Mouse (Mus musculus) spleen, embryonic (tissue): ENCODE measurements at regions not wholly inside any gene's neighbourhood (a gene's known extent, or its start where the extent isn't known, plus 50 kb on each side); places are given as distances from the start of the nearest gene placed in this dataset.
"Not testable (repeated sequence)": the region's sequence is repeated elsewhere in the genome, so short reads cannot be mapped to it uniquely, and the experiment has no call there.

ENCODE experiments used
- CTCF ChIA-PET: fragments of 350-600 bp; sonication (Branson Sonifier 250); formaldehyde crosslinking; loops from one replicate; lab custom pipeline; 2022; lab: Charles Lee

DNA sequence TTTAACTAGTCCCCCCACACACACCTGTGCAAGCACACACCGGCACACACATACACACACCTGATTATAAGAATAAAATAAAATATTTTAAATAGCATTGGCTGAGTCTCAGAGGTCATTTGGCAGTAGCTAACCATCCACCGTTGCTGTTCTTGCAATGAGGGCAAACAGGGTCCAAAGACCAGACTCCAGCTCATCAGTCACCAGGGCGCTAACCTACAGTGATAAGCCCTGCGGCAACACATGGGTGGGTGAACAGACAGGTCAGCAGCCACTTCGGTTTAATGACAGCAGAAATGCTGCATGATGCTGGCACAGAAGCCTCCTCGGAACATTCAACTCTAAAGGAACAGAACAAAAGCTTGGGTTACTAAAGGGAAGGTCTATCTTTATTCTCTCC, 54.9 kb downstream of the Tas2r134 start:
- CTCF ChIA-PET, result no interaction called here

DNA sequence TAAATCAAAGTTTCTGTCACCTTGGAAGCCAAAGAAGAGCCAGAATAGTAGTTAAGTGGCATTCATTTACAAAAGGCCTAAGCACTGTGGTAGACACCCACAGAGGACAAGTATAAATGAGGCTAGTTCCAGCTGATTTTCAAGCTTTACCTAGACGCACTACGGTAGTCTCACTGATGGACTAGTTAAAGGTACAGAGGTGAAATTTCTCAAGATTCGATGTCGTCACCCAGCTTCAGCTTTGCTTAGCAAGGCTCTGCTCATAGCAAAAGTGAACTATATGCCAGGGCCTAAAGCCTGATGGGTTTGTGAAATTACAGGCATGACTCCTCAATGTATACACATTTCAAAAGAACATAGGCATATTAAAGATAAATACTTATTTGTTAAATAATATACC, 55.4 kb downstream of the Tas2r134 start:
- CTCF ChIA-PET, result no interaction called here

DNA sequence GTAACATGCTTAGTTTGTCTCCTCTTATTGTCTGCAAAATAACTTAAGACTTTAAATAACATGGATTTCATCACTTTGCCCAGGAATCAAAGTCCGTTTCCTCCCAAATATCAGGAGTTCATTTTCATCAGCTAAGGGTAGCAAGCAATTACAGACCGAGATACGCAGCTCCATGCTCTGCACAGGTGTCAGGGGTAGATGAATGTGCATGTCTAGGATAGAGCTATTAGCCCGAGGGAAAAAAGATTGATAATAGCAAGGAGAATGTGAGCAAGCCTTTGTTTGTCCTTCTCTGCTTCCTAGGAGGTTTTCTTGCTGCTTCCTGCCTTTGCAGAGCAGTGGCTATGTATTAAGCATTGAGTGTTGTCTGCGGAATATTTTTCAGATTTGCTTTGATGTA, 77.8 kb downstream of the Tas2r134 start:
- CTCF ChIA-PET, result no interaction called here

DNA sequence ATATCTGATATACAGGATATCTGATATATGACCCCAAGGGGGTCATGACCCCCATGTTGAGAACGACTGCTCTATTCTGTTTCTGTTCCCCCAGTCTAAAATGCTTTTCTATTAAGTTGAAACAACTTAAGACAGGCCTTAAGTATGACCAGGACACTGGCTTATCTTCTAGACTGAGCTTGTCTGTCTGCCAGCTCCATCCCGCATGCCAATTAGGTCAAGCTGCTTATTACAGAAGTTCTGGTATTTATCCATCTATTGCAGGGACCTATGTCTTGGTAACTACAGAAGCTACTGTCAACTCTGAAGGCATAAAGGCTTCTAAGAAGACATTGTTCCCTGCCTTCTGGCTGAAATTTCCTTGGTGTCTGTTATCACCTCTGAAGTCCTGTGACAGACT, 81.4 kb downstream of the Tas2r134 start:
- CTCF ChIA-PET, result no interaction called here

DNA sequence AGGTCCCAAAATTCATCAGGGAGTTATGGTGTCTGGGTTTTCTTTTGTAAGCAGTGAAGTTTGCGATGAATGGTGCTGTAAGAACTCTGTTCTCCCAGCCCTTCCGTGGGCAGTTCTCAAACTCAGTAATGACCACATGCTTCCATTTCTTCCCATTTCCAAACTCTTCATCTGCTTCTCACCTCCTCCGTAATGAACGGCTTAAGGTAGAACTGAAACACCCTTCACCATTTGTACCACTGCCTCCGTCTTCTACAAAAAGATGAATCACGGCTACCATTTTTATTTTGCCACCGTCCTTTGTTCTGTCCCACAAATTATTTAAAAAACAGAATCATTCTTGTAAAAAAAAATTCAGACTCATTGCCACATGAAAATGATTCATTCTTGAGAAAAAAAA, 85.3 kb downstream of the Tas2r134 start:
- CTCF ChIA-PET, result no interaction called here

DNA sequence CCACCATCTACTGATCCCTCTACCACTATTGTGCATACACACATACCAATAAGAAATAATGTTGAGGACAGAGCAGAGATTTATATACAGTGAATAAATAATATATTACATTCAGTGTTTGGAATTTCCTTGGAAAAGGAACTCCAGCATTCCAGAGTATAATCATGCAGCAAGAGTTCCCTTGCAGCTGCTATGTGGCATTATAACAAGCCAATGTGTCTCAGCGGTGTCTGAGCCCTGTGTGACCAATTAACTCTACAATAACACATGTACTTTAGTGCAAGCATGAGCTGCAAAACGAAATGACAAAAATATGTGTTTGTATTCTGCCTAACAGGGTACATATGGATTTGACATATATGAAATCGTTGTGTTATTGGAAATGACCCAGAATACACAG, 103.5 kb downstream of the Tas2r134 start:
- CTCF ChIA-PET, result no interaction called here

DNA sequence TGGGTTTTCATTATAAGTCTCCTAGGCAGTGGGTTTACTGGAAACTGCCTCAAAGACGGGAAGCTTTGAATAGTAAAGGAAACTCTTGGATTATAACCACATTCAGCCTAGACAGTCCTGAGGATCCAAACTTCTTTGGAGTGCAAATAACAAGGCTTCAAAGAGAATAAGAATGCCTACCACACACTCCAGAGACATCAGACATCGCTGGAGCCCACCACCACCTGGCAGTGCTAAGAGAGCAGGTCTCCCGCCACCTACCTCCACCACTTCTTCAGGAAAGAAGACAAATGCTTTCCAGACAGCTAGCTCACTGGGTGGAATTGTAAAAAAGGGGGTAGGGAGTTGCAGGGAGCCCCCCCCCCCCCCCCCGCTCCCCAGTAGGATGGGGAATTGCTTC, 104.4 kb downstream of the Tas2r134 start:
- CTCF ChIA-PET, result no interaction called here

DNA sequence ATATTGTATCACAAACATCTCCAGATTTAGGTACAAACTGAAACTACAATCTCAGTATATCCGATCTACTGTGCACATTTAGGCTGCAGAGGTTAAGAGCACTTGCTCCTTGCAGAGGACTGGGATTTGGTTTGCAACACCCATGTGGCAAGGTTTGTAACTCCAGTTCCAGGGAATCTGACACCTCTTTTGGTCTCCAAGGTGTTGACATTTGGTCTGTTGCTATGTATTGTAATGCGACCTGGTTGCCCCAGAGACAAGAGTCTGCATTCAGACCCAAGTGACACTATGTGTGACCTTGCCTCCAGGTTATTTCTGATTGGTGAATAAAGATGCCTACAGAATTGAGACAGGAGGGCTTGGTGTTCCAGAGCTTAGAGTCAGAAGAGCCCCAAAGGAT, 105.0 kb downstream of the Tas2r134 start:
- CTCF ChIA-PET, result no interaction called here

DNA sequence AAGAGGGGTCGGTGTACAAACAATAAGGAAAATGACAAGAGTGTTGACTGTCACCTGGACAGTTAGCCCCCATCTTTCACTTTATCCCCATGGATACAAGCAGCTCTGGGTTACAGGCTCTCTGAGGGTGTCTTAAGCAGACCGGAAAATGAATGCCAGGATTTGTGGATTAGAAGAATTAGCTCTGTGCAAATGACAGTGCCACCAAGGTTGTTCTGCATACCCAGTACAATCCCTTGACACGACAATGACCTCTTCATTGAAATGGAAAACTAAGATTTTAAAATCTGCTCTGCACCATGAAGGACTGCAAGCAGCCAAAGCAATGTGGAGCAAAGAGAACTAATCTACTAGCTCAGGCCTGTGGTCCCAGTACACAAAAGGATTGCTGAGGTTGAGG, 105.9 kb downstream of the Tas2r134 start:
- CTCF ChIA-PET, result interaction anchor here (0.6 kb wide), 2 partner anchors 1507 to 1969 kb away, joined by 3 to 4 read pairs; no protein-coding TSS in a partner anchor

DNA sequence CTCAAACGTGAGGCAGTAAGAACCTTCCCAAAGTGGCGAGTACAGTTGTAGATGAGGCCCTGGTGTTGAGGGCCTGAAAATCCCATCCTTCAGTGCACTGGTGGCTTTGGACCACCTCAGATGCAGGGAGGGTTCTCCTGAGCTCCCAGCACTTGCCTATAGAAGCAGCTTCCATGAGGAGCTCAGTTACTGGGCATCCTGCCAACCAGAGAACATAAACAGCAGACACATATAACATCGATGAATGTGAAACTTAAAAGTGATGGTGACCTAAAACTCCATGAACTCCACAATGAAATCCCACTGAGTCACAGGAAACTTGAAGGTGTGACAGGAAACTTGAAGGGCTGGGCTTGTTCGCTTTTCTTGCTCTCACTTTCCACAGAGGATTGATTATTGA, 109.1 kb downstream of the Tas2r134 start:
- CTCF ChIA-PET, result interaction anchor here (0.6 kb wide), 1 partner anchor 114 kb away, joined by 3 read pairs; no protein-coding TSS in a partner anchor

DNA sequence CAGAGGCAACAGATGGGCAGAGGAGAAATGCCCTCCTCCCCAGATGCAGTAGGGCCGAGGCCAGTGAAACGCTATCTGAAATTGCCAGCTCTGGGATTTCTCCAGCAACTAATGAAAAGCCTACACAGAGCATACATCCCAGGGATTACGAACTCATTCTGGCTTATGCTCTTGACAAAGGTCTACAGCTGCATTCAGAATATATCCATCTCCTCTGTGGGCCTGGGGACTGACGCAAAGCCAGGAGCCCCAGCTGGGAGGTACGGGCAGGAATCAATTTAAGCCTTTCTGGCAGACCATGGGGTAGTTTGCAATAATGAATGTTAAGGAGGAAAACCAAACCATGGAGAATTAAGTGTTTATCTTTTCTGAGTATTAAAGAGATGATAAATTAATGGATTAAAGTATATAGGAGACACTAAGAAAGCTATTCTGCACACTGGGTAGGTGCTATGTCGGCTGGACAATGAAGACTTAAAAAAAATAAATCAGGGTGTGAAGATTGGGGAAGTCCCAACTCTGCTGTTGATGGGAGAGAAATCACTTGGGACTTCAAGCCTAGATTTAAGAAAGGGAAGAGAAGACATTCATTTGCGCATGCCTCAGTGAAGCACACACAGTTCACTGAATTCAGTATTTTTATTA, 120.5 kb downstream of the Tas2r134 start:
- CTCF ChIA-PET, result no interaction called here

DNA sequence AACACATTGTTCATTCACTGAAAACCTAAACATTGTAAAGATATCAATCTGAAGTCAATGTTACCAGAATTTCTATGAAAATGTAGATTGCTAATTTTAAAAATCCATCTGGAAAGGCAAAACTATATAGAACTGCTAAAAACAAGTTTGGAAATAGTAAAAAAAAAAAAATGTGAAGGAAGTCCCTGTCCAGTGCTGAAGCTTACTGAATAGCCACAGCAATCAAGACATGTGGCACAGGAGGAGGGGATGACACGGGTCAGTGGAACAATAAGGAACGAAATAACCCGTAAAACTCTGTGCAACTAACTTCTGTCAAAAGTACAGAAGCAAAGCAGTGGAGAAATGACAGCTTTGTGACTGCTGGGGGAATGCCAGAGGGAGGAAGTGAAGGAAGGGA, 121.9 kb downstream of the Tas2r134 start:
- CTCF ChIA-PET, result interaction anchor here (0.6 kb wide), 1 partner anchor 808 kb away, joined by 3 read pairs; no protein-coding TSS in a partner anchor

DNA sequence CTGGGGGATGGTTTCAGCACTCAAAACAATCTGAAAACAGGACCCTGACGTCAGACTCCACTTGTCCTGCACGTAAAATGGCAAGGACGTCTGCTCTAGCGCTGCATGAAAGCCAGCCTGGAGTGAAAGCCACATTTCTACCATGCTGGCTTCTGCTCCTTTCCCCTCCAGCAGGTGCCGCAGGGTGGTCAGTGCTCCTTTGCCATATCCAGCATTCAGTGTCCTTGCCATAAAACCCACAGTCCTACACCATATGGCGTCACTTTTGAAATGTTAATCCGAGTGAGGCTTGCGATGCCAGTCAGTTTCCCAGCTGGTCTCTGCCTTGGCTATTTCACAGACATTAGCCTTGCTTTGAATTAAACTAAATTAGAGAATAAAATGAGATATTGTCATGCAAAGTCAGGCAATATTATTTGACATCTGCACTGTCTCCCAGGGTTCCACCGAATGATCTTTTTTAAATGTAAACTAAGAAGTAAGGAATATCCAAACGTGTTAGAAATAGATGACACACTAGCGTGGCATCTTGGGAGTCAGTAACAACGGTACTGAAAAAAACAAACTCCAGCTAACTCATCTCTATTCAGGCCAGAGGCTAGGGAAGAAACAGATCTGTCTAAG, 125.7 kb downstream of the Tas2r134 start:
- CTCF ChIA-PET, result no interaction called here

DNA sequence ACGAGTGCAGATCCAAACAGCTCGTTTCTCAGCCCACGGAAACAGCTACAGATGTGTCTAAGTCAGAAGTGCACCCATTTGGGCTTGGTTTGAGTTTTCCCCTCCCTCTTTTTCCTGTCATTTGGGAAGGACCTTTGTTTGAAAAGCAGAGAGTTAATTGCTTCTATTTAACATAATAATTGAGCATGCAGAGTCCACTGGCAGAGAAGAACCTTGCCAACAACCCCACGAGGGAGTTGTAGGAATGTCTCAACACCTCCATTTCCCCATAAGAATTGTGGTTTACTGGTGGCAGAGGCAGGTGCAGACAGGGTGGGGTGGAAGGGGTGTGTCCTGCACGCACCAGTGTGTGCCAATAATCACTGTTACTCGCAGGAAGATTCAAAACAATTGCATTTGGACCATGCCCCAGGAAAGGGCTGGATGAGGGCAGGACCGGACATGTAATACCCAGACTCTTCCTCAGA, 126.3 kb downstream of the Tas2r134 start:
- CTCF ChIA-PET, result no interaction called here

DNA sequence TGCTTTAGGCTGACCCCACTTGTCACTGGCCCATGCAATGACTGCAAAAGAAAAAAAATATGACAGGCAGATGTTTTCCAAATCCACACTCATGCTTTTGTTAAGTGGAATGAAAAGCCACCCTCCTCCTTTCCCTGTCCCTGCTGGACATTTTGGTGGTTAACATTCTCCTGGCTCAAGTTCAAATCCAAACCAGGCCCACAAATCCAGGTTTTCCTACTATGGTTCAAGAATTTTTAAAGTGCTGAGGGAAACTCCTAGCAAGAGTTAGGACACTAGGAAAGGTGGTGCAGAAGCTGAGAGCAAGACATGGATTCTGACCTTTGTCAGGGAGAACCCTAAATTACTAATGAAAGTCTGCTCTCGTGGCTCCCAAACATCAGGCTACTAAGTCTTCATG, 130.1 kb downstream of the Tas2r134 start:
- CTCF ChIA-PET, result no interaction called here

DNA sequence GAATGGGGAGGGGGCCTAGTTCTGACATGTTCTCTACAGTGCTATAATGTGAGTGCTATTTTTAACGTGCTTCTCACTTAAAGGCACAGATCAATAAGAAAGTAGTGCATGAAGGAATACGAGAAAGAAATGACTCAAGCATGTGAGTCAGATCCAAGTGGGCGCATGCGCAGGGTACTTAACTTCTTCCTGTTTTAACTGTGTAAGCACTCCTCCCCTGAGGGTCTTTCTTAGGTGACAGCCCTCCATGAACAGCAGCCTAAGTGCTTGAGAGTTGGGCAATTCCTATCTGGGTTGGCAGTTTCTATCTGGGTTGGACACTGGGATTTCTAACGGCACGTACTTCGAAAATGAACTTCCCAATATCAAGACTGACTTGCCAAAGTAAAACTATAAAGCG, 130.8 kb downstream of the Tas2r134 start:
- CTCF ChIA-PET, result no interaction called here

DNA sequence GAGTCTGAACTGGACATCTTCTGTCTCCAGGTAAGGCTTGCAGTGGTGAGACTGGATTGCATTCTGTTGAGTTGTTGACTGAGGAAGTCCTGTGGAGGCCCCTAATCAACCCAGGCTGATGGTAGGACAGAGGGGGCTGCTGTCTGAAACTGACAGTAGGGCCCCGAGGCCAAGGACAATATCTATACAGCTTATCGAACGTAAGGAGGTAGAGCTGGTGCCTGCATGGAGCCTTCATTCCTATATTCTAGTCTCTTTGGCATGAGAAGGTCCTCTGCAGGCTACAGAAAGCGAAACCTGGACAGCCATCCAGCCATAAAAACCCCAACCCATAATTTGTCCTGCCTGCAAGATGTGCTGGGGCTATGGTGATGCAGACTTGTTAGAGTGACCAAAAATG, 135.6 kb downstream of the Tas2r134 start:
- CTCF ChIA-PET, result no interaction called here

DNA sequence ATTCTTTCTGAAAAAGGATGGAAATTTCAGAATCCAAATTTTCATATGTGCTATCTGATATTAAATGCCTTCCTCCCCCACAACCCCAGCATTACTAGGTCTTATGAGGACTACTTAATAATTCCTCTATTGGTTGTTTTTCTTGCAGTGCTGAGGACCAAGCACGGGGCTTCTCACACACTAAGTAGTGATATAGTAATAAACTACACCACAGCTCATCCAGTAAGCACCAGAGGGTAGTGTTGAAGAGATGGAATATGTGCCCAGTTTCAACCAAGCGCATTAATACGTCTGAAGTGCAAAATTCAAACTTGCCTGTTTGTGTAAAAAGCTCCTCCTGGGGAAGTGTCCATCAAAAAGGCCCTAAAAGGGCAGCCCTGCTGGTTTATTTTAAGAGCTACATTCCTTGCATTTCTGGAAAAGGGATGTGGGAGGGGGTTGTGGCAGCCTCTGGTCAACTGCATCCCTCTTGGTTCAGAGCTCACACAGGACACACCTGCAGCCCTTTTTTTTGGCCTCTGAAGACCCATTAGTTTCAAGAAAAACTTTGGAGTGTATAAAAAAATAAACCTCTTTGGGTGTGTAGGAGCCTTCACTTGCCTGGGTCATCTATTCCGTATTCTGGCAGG, 140.3 kb downstream of the Tas2r134 start:
- CTCF ChIA-PET, result no interaction called here

DNA sequence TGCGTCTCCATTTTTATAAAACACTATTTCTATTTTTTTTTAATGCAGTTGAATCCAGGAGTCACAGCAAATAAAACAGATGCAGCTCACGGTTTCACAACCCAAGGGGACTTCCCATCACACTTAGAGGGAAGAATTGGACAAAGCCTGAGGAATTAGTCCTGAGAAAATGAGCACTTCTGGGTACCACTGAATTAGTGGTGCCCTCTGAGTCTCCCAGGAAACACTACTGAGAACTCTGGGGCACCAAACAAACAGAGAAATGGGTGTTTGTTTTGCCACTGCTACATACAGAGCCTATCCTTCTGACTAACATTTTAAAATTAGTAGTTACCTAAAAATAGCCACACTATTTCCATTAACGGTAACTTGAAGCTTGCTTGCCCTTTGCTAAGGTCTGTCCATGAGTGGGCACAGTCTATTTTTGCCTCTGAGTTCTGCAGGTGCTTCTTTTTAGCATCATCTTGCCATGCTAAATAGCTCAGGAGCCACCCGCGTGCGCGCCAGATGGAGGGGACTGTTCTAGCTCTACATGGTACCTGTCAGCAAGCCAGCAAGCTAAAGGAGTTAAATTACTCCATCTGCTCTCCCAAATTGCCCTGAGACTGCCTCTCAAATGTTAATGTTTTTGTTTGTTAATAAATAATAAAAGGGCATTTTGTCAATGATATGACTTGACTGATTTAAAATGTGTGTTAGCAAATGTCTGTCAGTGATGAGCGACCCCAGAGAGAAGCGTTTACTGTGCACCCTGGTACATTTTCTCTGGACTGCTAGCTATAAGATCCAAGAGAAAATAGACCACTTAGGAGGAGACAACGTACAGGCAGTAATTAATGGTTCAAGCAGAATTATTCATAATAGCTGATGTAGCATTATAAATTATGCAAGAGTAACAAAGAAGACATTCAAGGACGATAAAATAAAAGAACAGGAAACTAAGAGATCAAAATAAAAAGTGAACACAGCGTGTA, 141.3 kb downstream of the Tas2r134 start:
- CTCF ChIA-PET, result no interaction called here

DNA sequence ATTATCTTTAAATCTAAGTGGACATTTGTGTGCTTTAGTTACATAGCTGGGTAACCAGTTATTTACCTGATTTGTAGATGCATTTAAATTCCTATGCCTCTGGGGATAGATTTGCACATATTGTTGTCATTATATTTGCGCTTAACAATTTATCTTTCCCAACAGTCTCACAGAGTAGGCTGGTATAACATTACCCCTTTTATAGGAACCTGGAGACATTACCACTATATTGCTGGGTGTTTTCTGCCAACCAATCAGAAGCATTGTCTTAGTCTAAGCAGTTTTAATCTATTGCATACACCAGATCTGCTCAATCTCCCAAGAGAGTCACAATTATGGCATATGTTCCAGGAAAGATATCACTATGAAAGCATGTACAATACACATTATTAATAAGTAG, 149.8 kb downstream of the Rbm43 start:
- CTCF ChIA-PET, result no interaction called here

DNA sequence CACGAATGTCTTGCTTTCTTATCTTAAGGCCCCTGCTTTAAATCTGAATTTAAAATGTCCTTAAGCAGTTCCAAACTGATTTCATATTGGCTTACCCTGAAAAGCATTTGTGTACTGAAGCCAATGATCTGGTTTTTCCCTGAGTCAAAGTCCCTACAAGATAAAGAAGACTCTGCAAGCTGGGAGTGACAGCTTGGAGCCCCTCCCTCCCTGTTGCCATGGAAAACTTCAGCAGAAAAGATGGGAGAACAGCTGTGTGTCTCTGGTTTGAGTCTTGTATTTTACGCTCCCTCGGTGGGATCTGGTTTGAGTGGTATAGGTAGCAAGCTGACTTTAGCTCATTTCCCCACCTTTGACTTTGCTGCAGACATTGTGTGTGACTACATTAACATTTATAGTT, 146.1 kb downstream of the Rbm43 start:
- CTCF ChIA-PET, result no interaction called here

DNA sequence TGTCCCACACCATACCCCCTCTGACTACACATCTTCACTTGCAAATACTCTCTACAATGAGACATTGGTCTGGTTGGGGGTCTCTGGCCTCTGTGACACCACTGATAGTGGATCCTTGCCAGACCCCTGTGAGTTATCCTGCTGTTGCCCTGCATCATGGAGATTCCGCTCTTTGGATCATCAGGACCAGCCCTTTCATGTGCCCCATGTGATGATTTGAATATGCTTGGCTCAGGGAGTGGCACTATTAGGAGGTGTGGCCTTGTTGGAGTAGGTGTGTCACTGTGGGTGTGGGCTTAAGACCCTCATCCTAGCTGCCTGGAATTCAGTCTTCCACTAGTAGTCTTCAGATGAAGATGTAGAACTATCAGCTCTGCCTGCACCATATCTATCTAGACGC, 141.7 kb downstream of the Rbm43 start:
- CTCF ChIA-PET, result not testable (repeated sequence)
